Mouse (Mus musculus) macrophage (primary cell): ENCODE measurements around the gene Fras1. TPM values are rescaled to one million over a fixed set of nuclear protein-coding genes. Genes with fewer than 3 reads are reported as not detected.

Experiments used
- H3K27ac ChIP-seq: fragments of 350-480 bp; formaldehyde crosslinking; 2 replicates; pipeline ENCODE4 v1.9.0; 2021
- H3K36me3 ChIP-seq: fragments of 350-480 bp; formaldehyde crosslinking; 2 replicates; pipeline ENCODE4 v1.9.0; 2021; ENCODE audit errors: inconsistent target
- H3K4me3 ChIP-seq: fragments of 350-480 bp; formaldehyde crosslinking; 2 replicates; pipeline ENCODE4 v1.9.0; 2021; ENCODE audit errors: inconsistent target
- H3K79me2 ChIP-seq: fragments of 350-480 bp; formaldehyde crosslinking; 2 replicates; pipeline ENCODE4 v1.9.0; 2021; ENCODE audit errors: inconsistent target
- WGBS: methylation state at CpG from one replicate; pipeline ENCODE4 v1.1.7; 2026; ENCODE audit warnings: inconsistent platforms; ENCODE audit not compliant: missing documents; 5-methylcytosine and 5-hydroxymethylcytosine counted together
- polyA plus RNA-seq: library from polyadenylated mRNA; stranded (reverse); fragments of 250-400 nt; gene quantifications from 3 replicates; pipeline ENCODE4 v1.2.4, GENCODE M21; 2018; ENCODE audit warnings: inconsistent platforms

Fras1 gene
- polyA plus RNA-seq, 1 experiment from 2014 or later, result not detected

- H3K79me2 ChIP-seq, result no peaks in the 10 kb centered on the region
- WGBS, result 78% methylated on average over 7 of the region's 7 CpGs
- no peaks in the 10 kb centered on the region for H3K36me3 ChIP-seq
- no peak overlapping the region for H3K4me3 ChIP-seq
- H3K27ac ChIP-seq, result no peak overlapping the region
These were observed 163.2 kb downstream of the Fras1 start for GRCm38 (mm10) chr5:96536937-96537336.

- 90% methylated on average over 4 of the region's 4 CpGs for WGBS
- no peaks in the 10 kb centered on the region for H3K79me2 ChIP-seq
- no peak overlapping the region for H3K27ac ChIP-seq
These were observed 170.4 kb downstream of the Fras1 start for GRCm38 (mm10) chr5:96544112-96544511.

GRCm38 (mm10) chr5:96545994-96546393 is 172.2 kb downstream of the Fras1 start:
- Histone ChIP-seq H3K36me3 (no peaks in the 10 kb centered on the region), H3K79me2 (no peaks in the 10 kb centered on the region), H3K27ac (no peak overlapping the region), H3K4me3 (no peak overlapping the region)
- WGBS, result 89% methylated on average over 5 of the region's 5 CpGs

More at GRCm38 (mm10) chr5:96544112-96544511, 170.4 kb downstream of the Fras1 start:
- Histone ChIP-seq H3K4me3 (no peak overlapping the region), H3K36me3 (no peaks in the 10 kb centered on the region)

- Histone ChIP-seq H3K27ac (no peak overlapping the region), H3K79me2 (no peaks in the 10 kb centered on the region), H3K36me3 (no peaks in the 10 kb centered on the region), H3K4me3 (no peak overlapping the region)
- 91% methylated on average over 12 of the region's 12 CpGs for WGBS
These were observed 181.4 kb downstream of the Fras1 start for GRCm38 (mm10) chr5:96554940-96555679.

GRCm38 (mm10) chr5:96558049-96558804 is 184.5 kb downstream of the Fras1 start:
- Histone ChIP-seq H3K79me2 (no peaks in the 10 kb centered on the region), H3K4me3 (no peak overlapping the region), H3K36me3 (no peaks in the 10 kb centered on the region), H3K27ac (no peak overlapping the region)
- WGBS, result 66% methylated on average over 8 of the region's 8 CpGs

- Histone ChIP-seq H3K36me3 (no peaks in the 10 kb centered on the region), H3K4me3 (no peak overlapping the region), H3K27ac (no peak overlapping the region), H3K79me2 (no peaks in the 10 kb centered on the region)
- WGBS, result 62% methylated on average over 4 of the region's 4 CpGs
These were observed 200.8 kb downstream of the Fras1 start for GRCm38 (mm10) chr5:96574586-96574985.

- no peak overlapping the region for H3K27ac ChIP-seq
- no peak overlapping the region for H3K4me3 ChIP-seq
- no peaks in the 10 kb centered on the region for H3K79me2 ChIP-seq
- no peaks in the 10 kb centered on the region for H3K36me3 ChIP-seq
- 57% methylated on average over 3 of the region's 3 CpGs for WGBS
These were observed 204.9 kb downstream of the Fras1 start for GRCm38 (mm10) chr5:96578705-96579104.

GRCm38 (mm10) chr5:96579938-96580337 is 206.2 kb downstream of the Fras1 start:
- Histone ChIP-seq H3K36me3 (no peaks in the 10 kb centered on the region), H3K4me3 (no peak overlapping the region), H3K27ac (no peak overlapping the region), H3K79me2 (no peaks in the 10 kb centered on the region)
- WGBS, result 67% methylated on average over 5 of the region's 5 CpGs

GRCm38 (mm10) chr5:96584730-96585129 is 211.0 kb downstream of the Fras1 start:
- H3K36me3 ChIP-seq, result no peaks in the 10 kb centered on the region
- 94% methylated on average over 5 of the region's 5 CpGs for WGBS
- no peak overlapping the region for H3K4me3 ChIP-seq
- no peaks in the 10 kb centered on the region for H3K79me2 ChIP-seq
- no peak overlapping the region for H3K27ac ChIP-seq

GRCm38 (mm10) chr5:96590621-96591020 is 216.9 kb downstream of the Fras1 start:
- Histone ChIP-seq H3K36me3 (no peaks in the 10 kb centered on the region), H3K79me2 (no peaks in the 10 kb centered on the region), H3K4me3 (no peak overlapping the region), H3K27ac (no peak overlapping the region)
- 95% methylated on average over 5 of the region's 6 CpGs for WGBS

GRCm38 (mm10) chr5:96595793-96596192 is 222.0 kb downstream of the Fras1 start:
- Histone ChIP-seq H3K36me3 (no peaks in the 10 kb centered on the region), H3K27ac (no peak overlapping the region), H3K4me3 (no peak overlapping the region), H3K79me2 (no peaks in the 10 kb centered on the region)
- WGBS, result 80% methylated on average over 5 of the region's 5 CpGs

GRCm38 (mm10) chr5:96603974-96604769 is 230.4 kb downstream of the Fras1 start:
- H3K4me3 ChIP-seq, result no peak overlapping the region
- H3K36me3 ChIP-seq, result no peaks in the 10 kb centered on the region
- H3K79me2 ChIP-seq, result no peaks in the 10 kb centered on the region
- no peak overlapping the region for H3K27ac ChIP-seq
- WGBS, result 85% methylated on average over 7 of the region's 7 CpGs

GRCm38 (mm10) chr5:96608036-96608435 is 234.3 kb downstream of the Fras1 start:
- H3K27ac ChIP-seq, result no peak overlapping the region
- no peaks in the 10 kb centered on the region for H3K79me2 ChIP-seq
- H3K36me3 ChIP-seq, result no peaks in the 10 kb centered on the region
- no peak overlapping the region for H3K4me3 ChIP-seq
- 88% methylated on average over 5 of the region's 5 CpGs for WGBS

GRCm38 (mm10) chr5:96608581-96609280 is 235.0 kb downstream of the Fras1 start:
- Histone ChIP-seq H3K36me3 (no peaks in the 10 kb centered on the region), H3K79me2 (no peaks in the 10 kb centered on the region), H3K27ac (no peak overlapping the region), H3K4me3 (no peak overlapping the region)
- WGBS, result 74% methylated on average over 3 of the region's 3 CpGs
